Mouse (Mus musculus) liver, embryonic 14.5 days (tissue): ENCODE data around the gene Hsdl2. TPM values are rescaled to one million over a fixed set of nuclear protein-coding genes. Genes with fewer than 3 reads are reported as not detected.

Experiments used
- ATAC-seq: fragments of 200-750 bp; cut with Nextera tagmentation; 2 replicates; pipeline ENCODE4 v1.8.0; 2017; ENCODE audit warnings: moderate number of reproducible peaks, mild to moderate bottlenecking, moderate library complexity; ENCODE audit not compliant: insufficient read depth
- DNase-seq, 3 experiments: peaks; one replicate each; pipeline ENCODE4 v3.0.0-alpha.2; 2012 to 2013; ENCODE audit warnings: low read depth in 3 of 3, low spot score in 3 of 3
- H3K27ac ChIP-seq: fragments of 300-500 bp; sonication (generic); 2 replicates; pipeline ENCODE4 v1.5.1; 2014; ENCODE audit warnings: moderate library complexity, mild to moderate bottlenecking, control low read depth, inconsistent platforms
- H3K27me3 ChIP-seq: fragments of 300-500 bp; sonication (generic); 2 replicates; pipeline ENCODE4 v1.6.1; 2014; ENCODE audit warnings: mild to moderate bottlenecking, low read length, moderate library complexity; ENCODE audit not compliant: control insufficient read depth, insufficient read depth
- H3K36me3 ChIP-seq: fragments of 300-500 bp; sonication (generic); replicated peaks from 2 replicates; pipeline ENCODE4 v1.6.1; 2014; ENCODE audit warnings: low read depth; ENCODE audit not compliant: control insufficient read depth, insufficient read depth
- H3K4me1 ChIP-seq, 2 experiments: fragments of 200-500 bp in 1 of 2; fragments of 300-500 bp in 1 of 2; sonication (generic) in 1 of 2; replicated peaks; 2 replicates each; pipeline ENCODE4 v1.6.1; 2012 to 2014; ENCODE audit warnings: antibody characterized with exemption in 1 of 2, inconsistent platforms in 1 of 2, low read length in 1 of 2; ENCODE audit not compliant: control insufficient read depth in 2 of 2, insufficient read depth in 2 of 2
- H3K4me2 ChIP-seq: fragments of 300-500 bp; sonication (generic); 2 replicates; pipeline ENCODE4 v1.6.1; 2014; ENCODE audit warnings: low read depth, mild to moderate bottlenecking, control low read depth, moderate library complexity
- H3K4me3 ChIP-seq, 2 experiments: fragments of 200-500 bp in 1 of 2; fragments of 300-500 bp in 1 of 2; sonication (generic) in 1 of 2; 2 replicates each; pipeline ENCODE4 v1.5.1; 2012 to 2014; ENCODE audit warnings: low read depth in 2 of 2, low read length in 2 of 2, mild to moderate bottlenecking in 2 of 2, control low read depth in 1 of 2, inconsistent platforms in 1 of 2, moderate library complexity in 1 of 2; ENCODE audit not compliant: insufficient read depth in 1 of 2
- H3K9ac ChIP-seq: fragments of 300-500 bp; sonication (generic); replicated peaks from 2 replicates; pipeline ENCODE4 v1.6.1; 2014; ENCODE audit warnings: mild to moderate bottlenecking, control low read depth, moderate library complexity
- H3K9me3 ChIP-seq: fragments of 300-500 bp; sonication (generic); 2 replicates; pipeline ENCODE4 v1.6.1; 2016; ENCODE audit warnings: low read length, mixed read lengths; ENCODE audit not compliant: control insufficient read depth
- CTCF ChIP-seq: IDR thresholded peaks from 2 replicates; pipeline ENCODE4 v1.5.1; 2016; ENCODE audit warnings: antibody characterized with exemption, low read depth, control low read depth
- EP300 ChIP-seq: IDR thresholded peaks from 2 replicates; pipeline ENCODE4 v1.6.1; 2016; ENCODE audit warnings: antibody characterized with exemption, low read depth
- WGBS: fragments of 180-500 bp; shearing (Covaris S2); extraction: QIAGEN DNeasy Blood & Tissue Kit; methylation state at CpG from one replicate; pipeline ENCODE4 v1.1.7; 2014; ENCODE audit not compliant: insufficient replicate concordance; 5-methylcytosine and 5-hydroxymethylcytosine counted together
- polyA plus RNA-seq, 2 experiments: library from polyadenylated mRNA; depleted of rRNA in 1 of 2; stranded (reverse) in 1 of 2; unstranded in 1 of 2; fragments of >200 nt; fragmentation: Nextera tagmentation in 1 of 2; extraction: Ambion mirVana in 1 of 2; gene quantifications; 2 replicates each; pipeline versions ENCODE4 v1.2.1 to v1.2.3; 2012 to 2014

The Hsdl2 gene
- polyA plus RNA-seq, 2 experiments, result 10.4 to 16.3 TPM

GRCm38 (mm10) chr4:59548560-59549174 lies 32.7 kb upstream of the Hsdl2 start:
- Histone ChIP-seq H3K9me3 (no peaks in the 10 kb centered on the region), H3K4me1 (peaks cover 13 to 18% of the 10 kb centered on the region in 2 experiments), H3K4me2 (peak overlapping the region; percentile 96), H3K9ac (peak overlapping the region; percentile 99), H3K36me3 (no peaks in the 10 kb centered on the region), H3K27ac (peak overlapping the region; percentile 96), H3K27me3 (no peaks in the 10 kb centered on the region), H3K4me3 (peak overlapping the region; percentile 74 to 88)
- WGBS, result under 1% methylated on average over 83 of the region's 83 CpGs
- ATAC-seq, result peak; percentile 72
- TF ChIP-seq EP300, result no peak
- TF ChIP-seq CTCF, result no peak
- DNase-seq, result peak in 2 of 3 experiments; percentile 56 to 69

GRCm38 (mm10) chr4:59549175-59549976 lies 32.0 kb upstream of the Hsdl2 start, which contains the start of gene Ptbp3:
Gene Ptbp3, minus strand, starts transcription at chr4:59549364.
- H3K27ac ChIP-seq, result peak within 1 kb of the TSS; percentile 96
- H3K36me3 ChIP-seq, result no peaks in the 10 kb centered on the region
- ATAC-seq (peak; percentile 90), DNase-seq (peak; percentile 89 to 90 (median 90))
- H3K4me1 ChIP-seq, result peaks cover 13 to 18% of the 10 kb centered on the region in 2 experiments
- TF ChIP-seq CTCF, result no peak
- TF ChIP-seq EP300, result no peak; the same call in none of the 2 replicates
- peak within 1 kb of the TSS; percentile 99 for H3K9ac ChIP-seq
- under 1% methylated on average over 66 of the region's 83 CpGs for WGBS
- no peaks in the 10 kb centered on the region for H3K9me3 ChIP-seq
- H3K27me3 ChIP-seq, result no peaks in the 10 kb centered on the region
- peak within 1 kb of the TSS; percentile 98 for H3K4me2 ChIP-seq
- peak within 1 kb of the TSS; percentile 74 to 88 for H3K4me3 ChIP-seq

GRCm38 (mm10) chr4:59549977-59550560 lies 31.3 kb upstream of the Hsdl2 start:
- no peak for DNase-seq
- Histone ChIP-seq H3K36me3 (no peaks in the 10 kb centered on the region), H3K4me1 (peaks cover 14 to 16% of the 10 kb centered on the region in 2 experiments), H3K4me2 (peak overlapping the region; percentile 98), H3K9ac (peak overlapping the region; percentile 99), H3K9me3 (no peaks in the 10 kb centered on the region), H3K4me3 (peak overlapping the region; percentile 57 to 88), H3K27me3 (no peaks in the 10 kb centered on the region), H3K27ac (peak overlapping the region; percentile 94)
- WGBS, result 15% methylated on average over 11 of the region's 11 CpGs
- TF ChIP-seq CTCF, result no peak
- no peak for TF ChIP-seq EP300
- ATAC-seq, result no peak

- DNase-seq, result no peak
- ATAC-seq, result no peak
- H3K4me2 ChIP-seq, result no peak overlapping the region
- H3K9me3 ChIP-seq, result no peaks in the 10 kb centered on the region
- no peaks in the 10 kb centered on the region for H3K36me3 ChIP-seq
- H3K9ac ChIP-seq, result no peak overlapping the region
- 71% methylated on average over 1 of the region's 1 CpGs for WGBS
- no peak overlapping the region for H3K27ac ChIP-seq
- no peak overlapping the region for H3K4me3 ChIP-seq
- peaks cover 12 to 15% of the 10 kb centered on the region in 2 experiments for H3K4me1 ChIP-seq
- no peak for TF ChIP-seq EP300
- TF ChIP-seq CTCF, result no peak
- no peaks in the 10 kb centered on the region for H3K27me3 ChIP-seq
These were observed 29.5 kb upstream of the Hsdl2 start for GRCm38 (mm10) chr4:59551901-59552300.

GRCm38 (mm10) chr4:59552835-59553234 lies 28.5 kb upstream of the Hsdl2 start:
- no peak overlapping the region for H3K4me2 ChIP-seq
- H3K4me3 ChIP-seq, result no peak overlapping the region
- no peak overlapping the region for H3K27ac ChIP-seq
- peaks cover 11 to 18% of the 10 kb centered on the region in 2 experiments for H3K4me1 ChIP-seq
- no peak for DNase-seq
- no peak overlapping the region for H3K9ac ChIP-seq
- no peaks in the 10 kb centered on the region for H3K9me3 ChIP-seq
- 83% methylated on average over 5 of the region's 5 CpGs for WGBS
- no peaks in the 10 kb centered on the region for H3K27me3 ChIP-seq
- TF ChIP-seq CTCF (no peak), EP300 (no peak)
- no peaks in the 10 kb centered on the region for H3K36me3 ChIP-seq
- no peak for ATAC-seq
